Mouse (Mus musculus) c-Kit-negative CD71-positive TER-119-positive erythroid progenitor cells, embryonic 14.5 days (primary cell): ENCODE measurements around the gene Zkscan5.
"Not testable (repeated sequence)": the region's sequence is repeated elsewhere in the genome, so short reads cannot be mapped to it uniquely, and the experiment has no call there.

Source experiments
- DNase-seq: peaks from one replicate; pipeline ENCODE4 v3.0.0-alpha.2; 2013; ENCODE audit warnings: low read depth, low spot score

Zkscan5 gene

GRCm38 (mm10) chr5:145213505-145213904 is 9.1 kb downstream of the Zkscan5 start:
- DNase-seq = no peak

- DNase-seq = no peak
These were observed 10.3 kb downstream of the Zkscan5 start for GRCm38 (mm10) chr5:145214679-145215078.

- no peak for DNase-seq
These were observed 13.4 kb downstream of the Zkscan5 start for GRCm38 (mm10) chr5:145217746-145218145.

GRCm38 (mm10) chr5:145218206-145218605 is 13.8 kb downstream of the Zkscan5 start:
- no peak for DNase-seq

- DNase-seq = no peak
These were observed 14.3 kb downstream of the Zkscan5 start for GRCm38 (mm10) chr5:145218671-145219070.

- DNase-seq = no peak
These were observed 15.6 kb downstream of the Zkscan5 start for GRCm38 (mm10) chr5:145219981-145220380.

- DNase-seq = no peak
These were observed 18.5 kb downstream of the Zkscan5 start for GRCm38 (mm10) chr5:145222840-145223239.

GRCm38 (mm10) chr5:145223395-145223794 is 19.0 kb downstream of the Zkscan5 start:
- no peak for DNase-seq

- no peak for DNase-seq
These were observed 22.1 kb downstream of the Zkscan5 start for GRCm38 (mm10) chr5:145226453-145226852.

- not testable (repeated sequence) for DNase-seq
These were observed 24.9 kb downstream of the Zkscan5 start for GRCm38 (mm10) chr5:145229283-145229682.

GRCm38 (mm10) chr5:145230641-145231040 is 26.3 kb downstream of the Zkscan5 start:
- no peak for DNase-seq

GRCm38 (mm10) chr5:145231367-145231871 is 27.1 kb downstream of the Zkscan5 start, which contains the start of gene Zfp655:
Gene Zfp655, plus strand, starts transcription at chr5:145231715.
- DNase-seq = peak; percentile 86

- no peak for DNase-seq
These were observed 27.6 kb downstream of the Zkscan5 start for GRCm38 (mm10) chr5:145231893-145232411.

- no peak for DNase-seq
These were observed 30.3 kb downstream of the Zkscan5 start for GRCm38 (mm10) chr5:145234636-145235035.

- no peak for DNase-seq
These were observed 45.2 kb downstream of the Zkscan5 start for GRCm38 (mm10) chr5:145249520-145249919.
